Mouse (Mus musculus): ENCODE measurements at regions not wholly inside any gene's neighbourhood (a gene's known extent, or its start where the extent isn't known, plus 50 kb on each side); places are given as distances from the start of the nearest gene placed in this dataset.

- peak; percentile 23 for DNase-seq (ENCODE audit: extremely low read depth, low read depth, low spot score)
These were observed 73.5 kb upstream of the Ctnnb1 start for GRCm38 (mm10) chr9:120855293-120856050.

- DNase-seq (ENCODE audit: extremely low read depth, low read depth, low spot score), result no peak
These were observed 71.0 kb upstream of the Ctnnb1 start for GRCm38 (mm10) chr9:120857849-120858510.

DNA sequence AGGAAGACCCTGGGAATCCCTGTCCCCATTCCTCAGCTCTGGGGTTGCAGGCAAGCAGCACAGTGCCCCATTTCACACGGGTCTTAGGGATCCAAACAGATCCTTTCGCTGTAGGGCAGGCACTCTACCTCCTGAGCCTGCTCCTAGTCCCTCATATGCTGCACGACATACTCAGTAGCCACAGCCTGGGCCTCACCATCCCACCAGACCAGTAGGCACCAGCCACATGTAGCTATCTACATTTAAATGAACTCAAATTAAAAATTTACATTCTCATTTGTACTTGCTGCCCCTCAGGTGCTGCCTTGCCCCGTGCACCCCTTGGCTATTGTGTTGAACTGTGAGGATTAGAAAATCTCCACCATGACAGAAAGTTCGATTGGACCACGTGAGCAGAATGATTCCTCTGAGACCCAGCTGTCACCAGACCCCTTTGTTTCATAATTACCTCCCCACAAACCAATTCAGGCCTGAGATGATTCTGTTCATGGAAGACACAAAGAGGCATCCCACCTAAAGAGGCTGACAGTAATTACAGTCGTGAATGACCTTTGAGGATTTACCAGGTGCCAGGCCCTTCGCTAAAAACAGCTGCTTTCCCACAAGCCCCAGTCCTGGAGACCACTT is 67.9 kb upstream of the Ctnnb1 start:
- no peak for DNase-seq (ENCODE audit: extremely low read depth, low read depth, low spot score)

- DNase-seq (ENCODE audit: extremely low read depth, low read depth, low spot score), result no peak
These were observed 67.1 kb upstream of the Ctnnb1 start for GRCm38 (mm10) chr9:120861788-120862345.

- DNase-seq (ENCODE audit: extremely low read depth, low read depth, low spot score), result no peak
These were observed 64.6 kb upstream of the Ctnnb1 start for GRCm38 (mm10) chr9:120864410-120864809.

DNA sequence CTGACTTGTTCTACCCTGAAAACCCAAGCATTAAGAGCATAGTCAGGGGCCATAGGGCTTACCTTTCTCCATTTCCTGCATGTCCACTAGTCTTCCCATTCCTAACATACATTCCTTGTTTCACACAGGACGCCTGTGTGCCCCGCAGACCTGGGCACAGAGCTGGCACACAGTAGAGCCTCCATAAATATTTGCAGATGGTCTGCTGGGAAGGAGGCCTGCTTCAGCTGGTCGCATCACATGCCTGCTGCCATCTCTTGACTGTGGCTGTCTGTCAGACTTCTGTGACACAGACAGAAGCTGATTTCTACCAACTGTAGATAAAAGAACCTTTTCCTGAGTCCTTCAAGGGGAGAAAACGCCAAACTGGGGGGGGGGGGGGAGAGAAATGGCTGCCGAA is 62.8 kb upstream of the Ctnnb1 start:
- DNase-seq (ENCODE audit: extremely low read depth, low read depth, low spot score), result no peak

DNA sequence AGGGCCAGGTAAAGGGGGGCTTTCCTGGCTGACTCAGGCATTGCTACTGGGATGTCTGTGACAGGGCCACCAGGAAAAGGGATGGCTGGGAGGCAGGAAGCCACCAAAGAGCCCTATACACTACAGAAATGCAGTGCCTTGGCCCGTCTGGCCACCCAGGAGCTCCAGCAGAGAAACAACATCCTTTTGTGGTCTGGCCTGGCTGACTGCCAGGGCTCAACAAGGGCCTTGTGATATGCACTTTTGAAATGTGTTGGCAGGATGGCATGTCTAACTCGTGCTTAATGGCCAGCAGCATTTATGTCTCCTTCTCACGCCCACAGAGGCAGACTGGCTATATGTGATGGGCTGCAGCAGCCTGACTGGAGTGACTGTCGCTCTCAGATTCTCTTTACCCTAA is 62.3 kb upstream of the Ctnnb1 start:
- DNase-seq (ENCODE audit: extremely low read depth, low read depth, low spot score), result peak; percentile 10

DNA sequence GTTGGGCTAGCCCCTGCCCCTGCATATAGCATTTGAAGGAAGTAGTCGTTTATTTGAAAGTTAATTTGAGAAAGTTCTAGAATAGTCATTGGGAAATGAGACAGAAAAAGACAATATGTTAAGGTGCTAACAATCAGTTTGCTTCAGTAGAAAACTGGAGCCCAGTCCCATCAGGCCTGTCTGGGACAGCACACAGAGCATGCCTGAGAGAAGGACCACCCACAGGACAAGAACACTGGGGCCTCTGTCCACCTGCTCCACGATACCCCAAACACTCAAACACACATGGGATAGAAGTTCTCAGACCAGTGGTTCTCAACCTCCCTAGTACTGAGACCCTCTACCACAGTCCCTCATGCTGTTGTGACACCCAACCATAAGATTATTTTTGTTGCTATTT is 61.2 kb upstream of the Ctnnb1 start:
- DNase-seq (ENCODE audit: extremely low read depth, low read depth, low spot score), result no peak

GRCm38 (mm10) chr9:120868330-120868729 is 60.7 kb upstream of the Ctnnb1 start:
- DNase-seq (ENCODE audit: extremely low read depth, low read depth, low spot score), result no peak

DNA sequence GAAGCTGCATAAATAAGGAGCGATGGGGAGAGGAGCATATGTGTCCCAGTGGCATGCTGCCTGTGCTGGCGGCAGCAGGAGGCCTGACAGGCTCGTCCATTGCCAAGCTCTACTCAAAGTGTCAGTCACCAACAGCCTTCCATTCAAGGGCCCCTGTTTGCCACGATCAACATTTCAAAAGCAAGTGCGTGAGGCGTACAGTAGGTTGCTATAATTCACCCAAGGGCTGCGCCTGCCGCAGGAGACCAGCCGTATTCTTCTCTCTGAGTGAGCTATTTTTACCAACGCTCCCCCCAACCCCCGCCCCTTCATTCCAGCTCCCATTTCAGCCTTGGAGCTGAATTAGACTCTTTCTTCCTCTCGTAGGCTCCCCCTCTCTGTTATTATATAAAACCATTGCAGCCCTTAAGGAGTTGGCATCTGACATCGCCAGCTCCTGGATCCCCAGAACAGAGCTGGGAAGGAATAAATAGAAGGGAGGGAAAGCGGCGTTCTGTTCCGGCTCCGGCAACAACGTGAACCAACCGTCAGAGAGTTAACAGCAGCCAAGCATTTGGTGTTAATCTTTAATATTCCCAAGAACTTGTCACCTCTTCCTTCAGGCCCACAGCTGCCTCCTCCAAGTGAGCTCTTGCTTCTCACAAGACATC is 59.5 kb upstream of the Ctnnb1 start:
- no peak for DNase-seq (ENCODE audit: extremely low read depth, low read depth, low spot score)

GRCm38 (mm10) chr9:120873293-120873692 is 55.7 kb upstream of the Ctnnb1 start:
- DNase-seq (ENCODE audit: extremely low read depth, low read depth, low spot score), result no peak

DNA sequence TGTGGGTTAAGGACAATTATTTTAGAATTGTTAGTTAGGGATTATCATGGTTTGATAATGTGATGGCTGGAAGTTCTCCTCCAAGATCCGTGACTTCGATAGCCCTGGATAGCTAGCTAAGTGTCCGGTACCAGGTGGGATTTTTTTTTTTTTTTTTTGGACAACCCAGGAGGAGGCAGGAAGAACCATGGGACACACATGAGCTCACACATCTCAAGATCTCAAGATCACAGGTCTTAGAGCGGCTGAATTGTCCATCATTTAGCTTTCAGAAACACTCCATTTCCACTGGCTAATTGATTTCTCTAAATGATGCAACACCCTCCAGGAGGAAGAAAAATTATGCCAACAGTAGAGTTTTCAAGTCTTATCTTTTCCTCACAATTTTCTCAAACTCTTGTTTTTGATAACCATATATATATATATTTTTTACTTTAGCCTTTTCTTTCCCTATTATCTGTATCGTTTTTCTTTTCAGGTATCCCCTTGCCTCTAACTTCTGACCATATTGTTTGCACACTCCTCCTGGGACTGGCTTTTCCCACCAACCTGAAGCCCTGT is 54.5 kb upstream of the Ctnnb1 start:
- DNase-seq (ENCODE audit: extremely low read depth, low read depth, low spot score), result no peak

DNA sequence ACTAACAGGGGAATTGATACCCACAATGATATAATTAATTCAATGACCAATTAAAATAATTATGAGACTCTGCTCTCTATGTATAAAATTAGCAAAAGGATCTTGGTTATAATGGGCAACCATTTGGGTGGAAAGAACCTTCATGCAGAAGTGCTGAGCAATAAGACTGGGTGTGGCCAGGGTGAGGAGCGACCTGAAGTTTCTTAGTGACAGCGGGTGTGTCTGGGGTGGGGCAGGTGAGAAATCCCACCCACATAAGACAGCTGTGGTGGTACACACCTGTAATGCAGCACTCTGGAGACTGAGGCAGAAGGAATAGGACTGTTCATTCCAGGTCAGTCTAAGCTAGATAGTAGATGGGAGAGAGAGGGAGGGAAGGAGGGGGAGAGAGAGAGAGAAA is 51.9 kb upstream of the Ctnnb1 start:
- DNase-seq (ENCODE audit: extremely low read depth, low read depth, low spot score), result no peak
